Mouse (Mus musculus) embryonic fibroblast, embryonic 13.5 days (primary cell): ENCODE measurements around the gene Apobr.

ENCODE experiments used
- CTCF ChIP-seq: IDR thresholded peaks from 2 replicates; pipeline ENCODE4 v1.5.1; 2011; ENCODE audit warnings: mild to moderate bottlenecking, control low read depth, low read length, moderate library complexity, borderline replicate concordance; ENCODE audit not compliant: insufficient read depth
- POLR2A ChIP-seq: IDR thresholded peaks from 2 replicates; pipeline ENCODE4 v1.6.1; 2011; ENCODE audit warnings: low read depth, mild to moderate bottlenecking, control low read depth, low read length, moderate library complexity

DNA sequence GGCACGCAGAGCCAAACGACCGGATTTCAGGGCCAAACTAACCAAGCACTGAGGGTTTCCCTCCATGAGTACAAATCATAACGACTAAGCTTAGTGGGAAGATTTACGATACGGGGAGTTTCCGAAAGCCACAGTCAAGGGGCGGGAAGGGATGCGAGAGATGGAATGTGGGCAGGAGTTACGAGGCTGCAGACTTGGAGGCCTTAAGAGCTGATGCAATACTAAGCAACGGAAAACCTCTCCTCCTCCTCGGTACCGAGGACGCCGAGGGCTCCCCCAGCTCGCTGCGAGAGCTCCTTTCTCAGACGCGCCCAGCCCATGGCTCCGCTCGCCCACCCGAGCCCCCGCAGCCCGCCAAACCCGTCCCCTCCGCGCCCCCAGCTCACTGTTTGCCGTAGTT, 19.0 kb upstream of the Apobr start:
- TF ChIP-seq CTCF, result no peak
- TF ChIP-seq POLR2A, result peak; percentile 84
